Mouse (Mus musculus) CD4-positive, CD25-positive, alpha-beta regulatory T cell, adult 2 months (primary cell): Measurements from ENCODE around the gene Olfr521.
"Not testable (repeated sequence)": the region's sequence is repeated elsewhere in the genome, so short reads cannot be mapped to it uniquely, and the experiment has no call there.

Source experiments
- DNase-seq: peaks from one replicate; pipeline ENCODE4 v3.0.0-alpha.2; 2012; ENCODE audit warnings: low read depth, low spot score

The Olfr521 gene

DNA sequence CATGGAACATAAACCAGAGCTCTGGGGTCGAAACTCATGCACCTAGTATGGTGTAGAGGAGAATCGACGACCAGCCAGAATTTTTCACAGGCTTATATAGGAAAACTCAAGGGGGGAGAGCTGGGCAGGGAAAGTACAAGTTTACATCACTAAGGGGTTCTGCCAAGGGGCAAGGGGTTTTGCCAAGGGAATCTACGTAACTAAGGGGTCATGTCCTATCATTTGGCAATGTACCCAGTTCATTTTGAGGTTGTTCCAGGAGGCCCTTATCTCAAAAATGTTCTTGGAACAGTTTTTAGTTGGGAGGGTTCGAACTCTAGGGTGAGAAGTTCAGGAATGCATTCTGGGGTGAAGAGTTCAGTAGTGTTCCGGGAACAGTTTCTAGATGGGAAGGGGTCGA lies 43.7 kb downstream of the Olfr521 start:
- DNase-seq: not testable (repeated sequence)

DNA sequence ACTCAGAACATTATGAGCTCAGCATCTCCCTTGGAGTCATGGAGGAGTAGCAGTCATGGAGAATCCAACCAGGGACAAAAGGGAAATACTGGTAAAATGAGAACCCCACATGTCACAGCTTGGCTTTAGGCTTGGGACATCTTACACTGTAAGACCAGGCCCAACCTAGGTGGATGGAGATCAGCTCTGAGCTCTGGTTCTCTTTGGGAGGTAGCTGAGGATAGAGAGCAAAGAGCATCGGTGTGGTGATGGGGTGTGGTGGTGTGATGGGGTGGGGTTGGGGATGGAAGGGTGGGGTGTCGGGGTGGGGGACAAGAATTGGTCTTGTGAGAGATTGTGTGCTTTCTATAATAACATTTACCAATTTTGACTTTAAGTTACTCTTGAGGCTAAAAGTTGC lies 47.5 kb downstream of the Olfr521 start:
- DNase-seq: no peak

DNA sequence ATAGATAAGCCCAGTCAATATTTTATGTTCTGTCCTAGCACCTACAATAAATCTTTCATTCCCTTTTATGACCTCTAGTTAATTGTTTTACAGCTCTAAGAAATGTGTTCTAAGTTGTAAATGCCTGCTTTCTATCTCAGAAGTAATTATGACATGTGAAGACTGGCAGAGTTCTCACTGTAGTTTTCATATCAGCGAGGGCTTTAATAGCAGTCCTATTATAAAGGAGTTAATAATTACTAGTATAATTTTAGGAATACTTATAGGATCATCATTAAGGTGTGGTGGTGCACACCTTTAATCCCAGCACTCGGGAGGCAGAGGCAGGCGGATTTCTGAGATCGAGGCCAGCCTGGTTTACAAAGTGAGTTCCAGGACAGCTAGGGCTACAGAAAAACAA lies 48.4 kb downstream of the Olfr521 start:
- no peak for DNase-seq

DNA sequence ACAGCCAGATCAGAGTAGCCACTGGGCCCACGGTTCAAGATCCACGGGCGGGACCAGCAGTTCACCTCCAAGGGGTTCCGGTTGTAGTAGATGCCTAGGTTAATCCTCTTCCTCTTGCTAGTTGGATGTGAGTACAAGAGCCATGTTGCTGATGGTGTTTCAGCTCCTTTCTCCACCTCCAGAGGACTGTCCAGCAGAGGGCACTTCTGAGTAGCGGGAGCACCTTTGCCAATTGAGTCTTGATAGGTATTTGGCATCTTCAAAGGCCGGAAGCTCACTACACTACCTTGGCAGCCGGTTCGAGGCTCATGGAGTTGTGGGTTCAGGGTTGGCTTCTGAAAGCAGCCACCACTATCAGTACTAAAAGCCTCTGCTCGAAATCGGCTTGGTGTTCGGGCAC lies 50.1 kb downstream of the Olfr521 start:
- peak; percentile 80 for DNase-seq

DNA sequence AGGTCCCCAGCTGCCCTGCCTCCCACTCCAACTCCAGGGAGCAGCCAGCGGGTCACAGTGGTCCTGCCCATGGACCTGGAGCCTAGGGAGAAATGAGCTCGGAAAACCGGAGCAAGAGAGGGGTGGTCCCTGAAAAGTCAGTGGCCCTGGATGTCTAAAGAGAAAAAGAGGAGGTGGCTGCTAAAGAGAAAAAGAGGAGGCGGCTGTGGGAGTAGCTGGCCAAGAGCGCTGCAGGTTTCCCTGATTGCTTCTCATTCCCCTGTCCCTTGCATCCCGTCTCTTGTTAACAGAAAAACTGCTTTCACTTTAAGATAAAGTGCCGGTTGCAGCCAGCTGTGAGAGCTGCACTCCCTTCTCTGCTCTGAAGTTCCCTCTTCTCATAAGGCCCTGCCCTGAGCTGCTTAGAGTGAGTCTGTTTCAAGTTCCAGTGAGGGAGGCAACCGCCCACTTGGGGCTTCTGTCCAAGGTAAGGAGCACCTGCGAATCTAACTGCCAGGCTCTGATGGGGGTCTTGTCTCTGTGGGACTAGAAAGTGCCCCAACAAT lies 54.9 kb downstream of the Olfr521 start:
- peak; percentile 57 for DNase-seq
